In genomic region chr8:17596559-17596958, GRCm38 (mm10) we compare ENCODE assay signal across 21 mouse cellular contexts.
DNase-seq lines count a peak whose midpoint lies in the region; ATAC-seq lines count a peak whose summit lies in the region.
"Had no signal": no experiment of that assay in that cellular context is flagged by ENCODE, and none has a peak within 500 bp of the region (broad histone marks: within the 10 kb centered on the region; RNA-seq: fewer than 3 reads in every experiment).

No protein-coding gene starts in this region.

- no peak for DNase-seq in frontal cortex, postnatal 10 days (ENCODE audit: low spot score in 2 of 2)
- peak; percentile 62 for DNase-seq in brain, adult 2 months (ENCODE audit: low read depth, low spot score)
- peak; percentile 55 for DNase-seq in telencephalon, adult 2 months (ENCODE audit: low read depth, low spot score)
- no peak for DNase-seq in layer of hippocampus, adult 18-20 months (ENCODE audit: low spot score in 2 of 2)
- no peak for DNase-seq in MN1 (ENCODE audit: low spot score)
- DNase-seq: adrenal gland, adult 2 months; adrenal gland, adult 8-10 months; adrenal gland, postnatal 10 days; adrenal gland, postnatal 14 days; adrenal gland, postnatal 25 days; adrenal gland, postnatal 36 days; B cell, adult 2 months; cerebellum, adult 11 months; cerebellum, adult 11-12 months; cerebellum, adult 18-20 months; cerebellum, adult 2 months; cerebellum, adult 8-10 months had no signal

- ATAC-seq in frontal cortex, adult (ENCODE audit: low TSS enrichment) = peak; percentile 35; the same call in 1 of the 2 replicates
- ATAC-seq: activated CD4-positive, CD25-positive, alpha-beta regulatory T cell, adult 4 months; CD4-positive, CD25-positive, alpha-beta regulatory T cell, adult 4 months; Patski had no signal

Comparison
In these comparisons a context has a peak if more than half of its experiments do, and no peak if none do; other contexts are left out.
1. DNase-seq: peak in brain, adult 2 months (single experiment) and telencephalon, adult 2 months (single experiment); none in frontal cortex, postnatal 10 days (0 of 2), layer of hippocampus, adult 18-20 months (0 of 2) and MN1 (single experiment).